Mouse (Mus musculus): ENCODE data around the gene AC124108.1. TPM values are rescaled to one million over a fixed set of nuclear protein-coding genes. Genes with fewer than 3 reads are reported as not detected.

Gene AC124108.1
- polyA plus RNA-seq, 1 experiment from 2014 or later: 0.02 TPM

- Histone ChIP-seq H3K27ac (replicated peaks) (0 out of 2 replicates have a peak overlapping the region, but pooled peaks have one; percentile 18), H3K9ac (ENCODE audit: low read length) (no peak overlapping the region), H3K27me3 (ENCODE audit: control insufficient read depth, insufficient read depth, low read length) (no peaks in the 10 kb centered on the region), H3K9me3 (ENCODE audit: control insufficient read depth, low read length) (no peaks in the 10 kb centered on the region), H3K36me3 (ENCODE audit: control insufficient read depth, insufficient read depth, low read length) (no peaks in the 10 kb centered on the region), H3K4me3 (ENCODE audit: low read depth, low read length) (no peak overlapping the region), H3K4me2 (replicated peaks; ENCODE audit: low read depth) (peak overlapping the region; percentile 32), H3K4me1 (replicated peaks; ENCODE audit: control insufficient read depth, insufficient read depth) (0 out of 2 replicates have a peak, but pooled peaks cover 7% of the 10 kb centered on the region)
- WGBS: 24% methylated on average over 12 of the region's 12 CpGs
- DNase-seq (ENCODE audit: low spot score) (peak; percentile 13), ATAC-seq (ENCODE audit: low FRiP score, low TSS enrichment) (no peak)
- TF ChIP-seq CTCF (IDR thresholded peaks at IDR 0.05; ENCODE audit: low read depth) (no peak), EP300 (optimal IDR thresholded peaks at IDR 0.05) (no peak)
Measured at GRCm38 (mm10) chr1:132199934-132200333, 8.7 kb downstream of the AC124108.1 start.

- Histone ChIP-seq H3K4me2 (replicated peaks; ENCODE audit: low read depth) (peak overlapping the region; percentile 32), H3K9me3 (ENCODE audit: control insufficient read depth, low read length) (no peaks in the 10 kb centered on the region), H3K4me1 (replicated peaks; ENCODE audit: control insufficient read depth, insufficient read depth) (0 out of 2 replicates have a peak, but pooled peaks cover 3% of the 10 kb centered on the region), H3K27me3 (ENCODE audit: control insufficient read depth, insufficient read depth, low read length) (no peaks in the 10 kb centered on the region), H3K36me3 (ENCODE audit: control insufficient read depth, insufficient read depth, low read length) (no peaks in the 10 kb centered on the region), H3K4me3 (ENCODE audit: low read depth, low read length) (no peak overlapping the region), H3K27ac (replicated peaks) (0 out of 2 replicates have a peak overlapping the region, but pooled peaks have one; percentile 18), H3K9ac (ENCODE audit: low read length) (no peak overlapping the region)
- WGBS: 19% methylated on average over 11 of the region's 11 CpGs
- TF ChIP-seq CTCF (IDR thresholded peaks at IDR 0.05; ENCODE audit: low read depth) (peak; percentile 51), EP300 (optimal IDR thresholded peaks at IDR 0.05) (peak; percentile 80)
- peak; percentile 45 for DNase-seq (ENCODE audit: low spot score)
- ATAC-seq (ENCODE audit: low FRiP score, low TSS enrichment): peak; percentile 81
Measured at GRCm38 (mm10) chr1:132200562-132201510, 9.6 kb downstream of the AC124108.1 start.

- no peaks in the 10 kb centered on the region for H3K36me3 ChIP-seq (ENCODE audit: control insufficient read depth, insufficient read depth, low read length)
- WGBS: 38% methylated on average over 4 of the region's 4 CpGs
- no peaks in the 10 kb centered on the region for H3K27me3 ChIP-seq (ENCODE audit: control insufficient read depth, insufficient read depth, low read length)
- ATAC-seq (ENCODE audit: low FRiP score, low TSS enrichment) (no peak), DNase-seq (ENCODE audit: low spot score) (peak; percentile 12)
- H3K9me3 ChIP-seq (ENCODE audit: control insufficient read depth, low read length): no peaks in the 10 kb centered on the region
- H3K4me1 ChIP-seq (replicated peaks; ENCODE audit: control insufficient read depth, insufficient read depth): 0 out of 2 replicates have a peak, but pooled peaks cover 3% of the 10 kb centered on the region
- no peak overlapping the region for H3K4me3 ChIP-seq (ENCODE audit: low read depth, low read length)
- H3K27ac ChIP-seq (replicated peaks): no peak overlapping the region
- no peak overlapping the region for H3K9ac ChIP-seq (ENCODE audit: low read length)
- no peak overlapping the region for H3K4me2 ChIP-seq (replicated peaks; ENCODE audit: low read depth)
- no peak for TF ChIP-seq CTCF (IDR thresholded peaks at IDR 0.05; ENCODE audit: low read depth)
- TF ChIP-seq EP300 (optimal IDR thresholded peaks at IDR 0.05): no peak
Measured at GRCm38 (mm10) chr1:132201511-132201860, 10.2 kb downstream of the AC124108.1 start.

DNA sequence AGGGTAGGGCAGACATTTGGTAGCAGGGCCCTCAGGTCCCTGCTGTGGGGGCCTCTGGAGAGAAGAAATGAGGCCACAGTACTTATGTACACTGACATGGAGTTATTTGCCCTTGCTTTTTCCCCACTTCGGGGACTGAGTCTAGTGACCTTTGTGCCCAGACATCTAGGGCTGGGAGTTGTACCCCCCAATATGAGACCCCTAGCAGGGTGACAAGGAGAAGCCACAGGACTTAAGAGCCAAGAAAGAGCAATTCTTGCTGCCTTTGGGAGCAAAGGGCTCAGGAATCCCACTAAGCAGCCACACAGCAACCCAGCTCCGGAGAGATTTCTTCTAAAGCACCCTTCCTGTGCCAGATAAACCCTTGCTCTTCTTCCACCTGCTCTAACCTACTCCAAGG, 10.7 kb downstream of the AC124108.1 start:
- no peaks in the 10 kb centered on the region for H3K36me3 ChIP-seq (ENCODE audit: control insufficient read depth, insufficient read depth, low read length)
- no peaks in the 10 kb centered on the region for H3K9me3 ChIP-seq (ENCODE audit: control insufficient read depth, low read length)
- H3K27ac ChIP-seq (replicated peaks): no peak overlapping the region
- 55% methylated on average over 2 of the region's 2 CpGs for WGBS
- TF ChIP-seq CTCF (IDR thresholded peaks at IDR 0.05; ENCODE audit: low read depth) (no peak), EP300 (optimal IDR thresholded peaks at IDR 0.05) (no peak)
- no peak overlapping the region for H3K4me2 ChIP-seq (replicated peaks; ENCODE audit: low read depth)
- H3K9ac ChIP-seq (ENCODE audit: low read length): no peak overlapping the region
- 0 out of 2 replicates have a peak, but pooled peaks cover 3% of the 10 kb centered on the region for H3K4me1 ChIP-seq (replicated peaks; ENCODE audit: control insufficient read depth, insufficient read depth)
- DNase-seq (ENCODE audit: low spot score) (peak; percentile 11), ATAC-seq (ENCODE audit: low FRiP score, low TSS enrichment) (no peak)
- H3K27me3 ChIP-seq (ENCODE audit: control insufficient read depth, insufficient read depth, low read length): no peaks in the 10 kb centered on the region
- no peak overlapping the region for H3K4me3 ChIP-seq (ENCODE audit: low read depth, low read length)

- WGBS: 93% methylated on average over 5 of the region's 5 CpGs
Measured at GRCm38 (mm10) chr1:132202771-132203170, 11.5 kb downstream of the AC124108.1 start.

DNA sequence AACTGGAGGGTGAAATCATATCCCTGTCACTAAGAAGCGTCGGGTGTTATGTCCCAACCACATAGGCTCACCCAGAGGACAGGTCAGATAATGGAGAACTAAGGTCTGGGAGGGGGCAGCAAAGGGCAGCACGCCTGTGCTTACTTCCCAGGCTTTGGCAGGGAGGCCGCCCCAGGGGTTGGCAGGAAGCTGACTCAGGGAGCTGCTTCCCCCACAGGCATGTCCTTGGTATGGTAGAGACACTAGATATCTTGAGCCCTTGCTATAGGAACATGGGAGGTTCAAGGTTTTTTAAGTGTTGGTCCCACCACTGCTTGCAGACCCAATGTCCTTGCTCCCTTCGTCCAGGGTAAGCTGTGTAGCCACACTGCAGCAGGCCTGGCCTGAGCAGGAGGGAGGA, 14.7 kb downstream of the AC124108.1 start:
- WGBS: 49% methylated on average over 5 of the region's 5 CpGs
- ATAC-seq (ENCODE audit: low FRiP score, low TSS enrichment) (no peak), DNase-seq (ENCODE audit: low spot score) (no peak)
- Histone ChIP-seq H3K9ac (ENCODE audit: low read length) (no peak overlapping the region), H3K9me3 (ENCODE audit: control insufficient read depth, low read length) (no peaks in the 10 kb centered on the region), H3K27ac (replicated peaks) (no peak overlapping the region), H3K36me3 (ENCODE audit: control insufficient read depth, insufficient read depth, low read length) (no peaks in the 10 kb centered on the region), H3K27me3 (ENCODE audit: control insufficient read depth, insufficient read depth, low read length) (no peaks in the 10 kb centered on the region), H3K4me3 (ENCODE audit: low read depth, low read length) (no peak overlapping the region), H3K4me2 (replicated peaks; ENCODE audit: low read depth) (no peak overlapping the region), H3K4me1 (replicated peaks; ENCODE audit: control insufficient read depth, insufficient read depth) (no peaks in the 10 kb centered on the region)
- TF ChIP-seq EP300 (optimal IDR thresholded peaks at IDR 0.05) (no peak), CTCF (IDR thresholded peaks at IDR 0.05; ENCODE audit: low read depth) (no peak)

More at GRCm38 (mm10) chr1:132202771-132203170, 11.5 kb downstream of the AC124108.1 start:
- H3K27ac ChIP-seq (replicated peaks): no peak overlapping the region
- no peak overlapping the region for H3K4me3 ChIP-seq (ENCODE audit: low read depth, low read length)
- H3K4me1 ChIP-seq (replicated peaks; ENCODE audit: control insufficient read depth, insufficient read depth): 0 out of 2 replicates have a peak, but pooled peaks cover 3% of the 10 kb centered on the region
- ATAC-seq (ENCODE audit: low FRiP score, low TSS enrichment) (no peak), DNase-seq (ENCODE audit: low spot score) (no peak)
- H3K4me2 ChIP-seq (replicated peaks; ENCODE audit: low read depth): no peak overlapping the region
- H3K9ac ChIP-seq (ENCODE audit: low read length): no peak overlapping the region
- TF ChIP-seq CTCF (IDR thresholded peaks at IDR 0.05; ENCODE audit: low read depth) (no peak), EP300 (optimal IDR thresholded peaks at IDR 0.05) (no peak)
- H3K36me3 ChIP-seq (ENCODE audit: control insufficient read depth, insufficient read depth, low read length): no peaks in the 10 kb centered on the region
- H3K27me3 ChIP-seq (ENCODE audit: control insufficient read depth, insufficient read depth, low read length): no peaks in the 10 kb centered on the region
- no peaks in the 10 kb centered on the region for H3K9me3 ChIP-seq (ENCODE audit: control insufficient read depth, low read length)

Measured in stomach, postnatal 0 days (tissue).